ENCODE assay signal across 8 mouse cellular contexts in the genomic region with DNA sequence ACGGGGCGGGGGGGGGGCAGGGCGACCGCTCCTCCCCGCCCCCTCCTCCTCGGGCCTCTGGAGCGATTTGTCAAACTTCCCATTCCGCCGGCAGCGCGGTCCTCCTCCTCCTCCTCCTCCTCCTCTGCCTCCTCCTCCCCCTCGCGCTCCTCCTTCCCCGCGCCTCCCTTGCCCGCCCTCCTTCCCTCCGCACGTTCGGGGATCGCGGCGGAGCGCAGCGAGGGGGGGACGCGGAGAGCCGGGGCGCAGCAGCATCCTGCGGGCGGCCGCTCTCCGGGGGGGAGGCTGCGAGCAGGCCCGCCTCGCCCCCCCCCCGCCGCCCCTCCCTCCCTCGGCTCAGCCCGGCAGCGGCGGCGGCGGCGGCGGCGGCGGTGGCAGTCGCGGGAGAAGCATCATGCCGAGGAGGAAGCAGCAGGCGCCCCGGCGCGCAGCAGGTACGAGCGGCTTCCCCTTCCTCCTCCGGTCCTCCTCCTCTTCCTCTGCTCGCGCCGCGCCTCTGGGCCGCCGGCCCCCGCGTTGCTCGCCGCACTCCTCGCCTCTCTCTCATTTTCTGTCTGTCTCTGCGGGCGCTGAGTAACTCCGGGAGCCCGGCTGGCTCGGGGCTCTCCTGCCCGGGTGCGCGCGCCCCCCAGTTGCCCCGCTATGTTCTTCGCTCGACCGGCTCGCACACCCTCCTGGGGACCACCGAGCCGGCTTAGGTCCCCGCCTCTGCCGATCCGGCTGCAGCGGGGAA. TPM values are rescaled to one million over a fixed set of nuclear protein-coding genes. Genes with fewer than 3 reads are reported as not detected.
DNase-seq lines count a peak whose midpoint lies in the region; ATAC-seq and TF ChIP-seq lines count a peak whose summit lies in the region.

A gene (plus strand): TSS at position 263 of the 733 bp plus-strand sequence.

- H3K27ac ChIP-seq in forebrain, embryonic 14.5 days (ENCODE audit: low read depth, low read length): peak within 1 kb of the TSS; percentile 87
- H3K27ac ChIP-seq in layer of hippocampus, adult 2 months: peak within 1 kb of the TSS; percentile 81
- H3K27ac ChIP-seq in neural tube, embryonic 15.5 days (replicated peaks): peak within 1 kb of the TSS; percentile 96

- no peak for TF ChIP-seq CTCF in C2C12 (IDR thresholded peaks at IDR 0.05; ENCODE audit: control insufficient read depth, insufficient read depth, insufficient read length)
- no peak for TF ChIP-seq CTCF in layer of hippocampus, adult 2 months (conservative IDR thresholded peaks at IDR 0.05)

- peaks cover 4% of the 10 kb centered on the region for H3K36me3 ChIP-seq in C2C12 (ENCODE audit: control insufficient read depth, insufficient read depth)
- H3K36me3 ChIP-seq in forebrain, embryonic 14.5 days (ENCODE audit: control insufficient read depth, insufficient read depth, low read length): no peaks in the 10 kb centered on the region
- no peaks in the 10 kb centered on the region for H3K36me3 ChIP-seq in neural tube, embryonic 15.5 days

- peaks cover 31% of the 10 kb centered on the region for H3K79me3 ChIP-seq in C2C12 (ENCODE audit: low read depth)

- peak within 1 kb of the TSS; percentile 81 for H3K9ac ChIP-seq in forebrain, embryonic 14.5 days (ENCODE audit: low read length)
- peak within 1 kb of the TSS; percentile 84 for H3K9ac ChIP-seq in neural tube, embryonic 15.5 days (replicated peaks)

- peak; percentile 71 for ATAC-seq in forebrain, embryonic 14.5 days
- peak; percentile 84 for ATAC-seq in neural tube, embryonic 15.5 days (ENCODE audit: low FRiP score)

- peak within 1 kb of the TSS; percentile 96 for H3ac ChIP-seq in C2C12 (ENCODE audit: control insufficient read depth, insufficient read length, low read depth)

- WGBS in forebrain, embryonic 14.5 days: under 1% methylated on average over 29 of the region's 88 CpGs
- WGBS in neural tube, embryonic 15.5 days: under 1% methylated on average over 38 of the region's 88 CpGs

- peak within 1 kb of the TSS; percentile 57 for H3K4me3 ChIP-seq in C2C12 (ENCODE audit: insufficient read depth, poor library complexity, severe bottlenecking)
- peak within 1 kb of the TSS; percentile 80 for H3K4me3 ChIP-seq in forebrain, embryonic 14.5 days (ENCODE audit: low read depth, low read length)
- H3K4me3 ChIP-seq in layer of hippocampus, adult 2 months: peak within 1 kb of the TSS; percentile 82
- H3K4me3 ChIP-seq in neural tube, embryonic 15.5 days (replicated peaks): peak within 1 kb of the TSS; percentile 85

- H3K9me3 ChIP-seq in forebrain, embryonic 14.5 days (replicated peaks; ENCODE audit: control insufficient read depth, low read length): no peaks in the 10 kb centered on the region
- H3K9me3 ChIP-seq in neural tube, embryonic 15.5 days (replicated peaks): no peaks in the 10 kb centered on the region

- H3K27me3 ChIP-seq in C2C12 (ENCODE audit: control insufficient read depth, insufficient read depth, insufficient read length): no peaks in the 10 kb centered on the region
- H3K27me3 ChIP-seq in forebrain, embryonic 14.5 days (replicated peaks; ENCODE audit: control insufficient read depth, insufficient read depth, low read length): peaks cover 27% of the 10 kb centered on the region
- peaks cover 8% of the 10 kb centered on the region; the same call in 1 of the 2 replicates for H3K27me3 ChIP-seq in neural tube, embryonic 15.5 days (replicated peaks)

- H3K4me1 ChIP-seq in forebrain, embryonic 14.5 days (ENCODE audit: control insufficient read depth, insufficient read depth, low read length): peaks cover 10% of the 10 kb centered on the region
- H3K4me1 ChIP-seq in neural tube, embryonic 15.5 days: peaks cover 58% of the 10 kb centered on the region

- H3K79me2 ChIP-seq in C2C12 (ENCODE audit: control insufficient read depth, insufficient read depth): peaks cover 64% of the 10 kb centered on the region

- intact Hi-C loops in heart, postnatal 36 days (cut with DNase I): loop anchor here (10.0 kb wide), 2 partner anchors 623 to 943 kb away; a partner anchor contains a TSS

- DNase-seq in adrenal gland, postnatal 36 days: peak; percentile 76 to 85
- peak; percentile 83 for DNase-seq in forebrain, embryonic 14.5 days (ENCODE audit: low spot score)
- peak; percentile 71 to 81 for DNase-seq in heart, postnatal 36 days
- DNase-seq in layer of hippocampus, adult 2 months (ENCODE audit: low spot score in 2 of 2): peak in 1 of 2 experiments; percentile 60
- peak; percentile 74 to 79 for DNase-seq in lung, adult 18-20 months
- peak; percentile 45 to 73 for DNase-seq in urinary bladder, postnatal 36 days (ENCODE audit: low spot score in 2 of 2)

- H3K4me2 ChIP-seq in forebrain, embryonic 14.5 days (ENCODE audit: low read length): peak within 1 kb of the TSS; percentile 95
- H3K4me2 ChIP-seq in neural tube, embryonic 15.5 days: peak within 1 kb of the TSS; percentile 96

TF ChIP-seq in C2C12, 6 proteins besides CTCF, POLR2A, EP300 and RAD21:
- TF ChIP-seq USF1 (IDR thresholded peaks at IDR 0.05; ENCODE audit: low read depth): no peak
- TF ChIP-seq MAX (IDR thresholded peaks at IDR 0.05): no peak
- TF ChIP-seq FOSL1 (IDR thresholded peaks at IDR 0.05; ENCODE audit: insufficient read depth, low read length, poor library complexity, severe bottlenecking): no peak
- TF ChIP-seq MYOG (IDR thresholded peaks at IDR 0.05; ENCODE audit: control insufficient read depth, extremely low read depth, insufficient read length): no peak
- no peak for TF ChIP-seq CEBPB (IDR thresholded peaks at IDR 0.05; ENCODE audit: low read depth)
- TF ChIP-seq MYOD1 (IDR thresholded peaks at IDR 0.05; ENCODE audit: control insufficient read depth, insufficient read length, low read depth): no peak

RNA-seq across cellular contexts. Expression of the gene that starts here (rescaled TPM):
- 8.5 TPM for polyA plus RNA-seq in C2C12 (2012; fragmentation: generic; extraction: Trizol)
- total RNA-seq in adrenal gland, postnatal 36 days (2021): 1 to 10 TPM; 4.4 to 4.6 TPM
- polyA plus RNA-seq in forebrain, embryonic 14.5 days (2014; fragmentation: Nextera tagmentation; extraction: Ambion mirVana): 10.3 and 13.7 TPM in 2 replicates
- 1 to 10 TPM; 3.4 to 4.2 TPM for total RNA-seq in heart, postnatal 36 days (2021)
- total RNA-seq in layer of hippocampus, adult 2 months (2021): 10 to 100 TPM; 13.2 to 13.4 TPM
- 56.8 and 62.7 TPM in 2 replicates for polyA plus RNA-seq in neural tube, embryonic 15.5 days (2015; fragmentation: Nextera tagmentation; extraction: Ambion mirVana)
